Mouse (Mus musculus) CH12.LX (cell line): ENCODE measurements around the gene Me1. TPM values are rescaled to one million over a fixed set of nuclear protein-coding genes. Genes with fewer than 3 reads are reported as not detected.

ENCODE experiments used
- DNase-seq: peaks from one replicate; pipeline ENCODE4 v3.0.0-alpha.2; 2013; ENCODE audit errors: extremely low read depth
- H3K27ac ChIP-seq: 2 replicates; pipeline ENCODE4 v1.5.1; 2012; ENCODE audit warnings: low read depth, mild to moderate bottlenecking, control low read depth, moderate library complexity; ENCODE audit not compliant: insufficient read depth
- H3K27me3 ChIP-seq: replicated peaks from 2 replicates; pipeline ENCODE3; 2012; ENCODE audit warnings: inconsistent platforms
- H3K36me3 ChIP-seq, 2 experiments: replicated peaks in 1 of 2; 2 replicates each; pipeline versions ENCODE3 to v1.6.1; 2012; ENCODE audit warnings: inconsistent platforms in 1 of 2, low read length in 1 of 2, mild to moderate bottlenecking in 1 of 2, mixed read lengths in 1 of 2, moderate library complexity in 1 of 2; ENCODE audit not compliant: control insufficient read depth in 1 of 2, insufficient read depth in 1 of 2
- H3K4me1 ChIP-seq, 2 experiments: 2 replicates each; pipeline ENCODE4 v1.6.1; 2012; ENCODE audit warnings: inconsistent platforms in 1 of 2, moderate library complexity in 1 of 2; ENCODE audit not compliant: insufficient read depth in 2 of 2, control insufficient read depth in 1 of 2
- H3K4me2 ChIP-seq: 2 replicates; pipeline ENCODE4 v1.6.1; 2012; ENCODE audit warnings: low read depth, mild to moderate bottlenecking, control low read depth; ENCODE audit not compliant: poor library complexity, insufficient read depth, severe bottlenecking
- H3K4me3 ChIP-seq, 3 experiments: fragments of 150-350 bp in 1 of 3; sonication (generic) in 1 of 3; replicated peaks in 1 of 3; 2 replicates each; pipeline versions ENCODE3 to v1.5.1; 2011 to 2012; ENCODE audit warnings: low read depth in 2 of 3, low read length in 2 of 3, mild to moderate bottlenecking in 2 of 3, moderate library complexity in 2 of 3, control low read depth in 1 of 3, improper control_type of control experiment in 1 of 3, inconsistent platforms in 1 of 3, mixed read lengths in 1 of 3; ENCODE audit not compliant: poor library complexity in 1 of 3
- H3K79me2 ChIP-seq: replicated peaks from 2 replicates; pipeline ENCODE4 v1.6.1; 2012; ENCODE audit warnings: mild to moderate bottlenecking, moderate library complexity; ENCODE audit not compliant: control insufficient read depth, poor library complexity, insufficient read depth, severe bottlenecking; ENCODE audit errors: extremely low read depth
- H3K9ac ChIP-seq: 2 replicates; pipeline ENCODE4 v1.6.1; 2012; ENCODE audit warnings: low read depth, mild to moderate bottlenecking, control low read depth, moderate library complexity; ENCODE audit not compliant: insufficient read depth
- H3K9me3 ChIP-seq: replicated peaks from 2 replicates; pipeline ENCODE3; 2012; ENCODE audit warnings: low read length, inconsistent platforms, mixed read lengths
- BHLHE40 ChIP-seq: IDR thresholded peaks from 2 replicates; pipeline ENCODE4 v1.6.1; 2011; ENCODE audit warnings: mild to moderate bottlenecking, low read depth, low read length, improper control_type of control experiment
- CHD1 ChIP-seq: IDR thresholded peaks from 2 replicates; pipeline ENCODE4 v1.6.1; 2012; ENCODE audit warnings: low read depth, low read length, improper control_type of control experiment, inconsistent platforms
- CHD2 ChIP-seq: IDR thresholded peaks from 2 replicates; pipeline ENCODE4 v1.6.1; 2011; ENCODE audit warnings: low read length, improper control_type of control experiment
- CTCF ChIP-seq, 2 experiments: IDR thresholded peaks in 1 of 2; conservative IDR thresholded peaks in 1 of 2; 2 replicates each; pipeline ENCODE4 v1.5.1; 2011 to 2012; ENCODE audit warnings: low read depth in 2 of 2, low read length in 2 of 2, improper control_type of control experiment in 1 of 2, inconsistent platforms in 1 of 2, mild to moderate bottlenecking in 1 of 2, moderate library complexity in 1 of 2
- E2F4 ChIP-seq: IDR thresholded peaks from 2 replicates; pipeline ENCODE4 v1.6.1; 2011; ENCODE audit warnings: low read depth, low read length, improper control_type of control experiment; ENCODE audit not compliant: insufficient replicate concordance
- ELF1 ChIP-seq: IDR thresholded peaks from 2 replicates; pipeline ENCODE4 v1.6.1; 2014; ENCODE audit warnings: low read depth, mild to moderate bottlenecking, inconsistent platforms, low read length, improper control_type of control experiment
- EP300 ChIP-seq: IDR thresholded peaks from 2 replicates; pipeline ENCODE4 v1.6.1; 2011; ENCODE audit warnings: low read length, improper control_type of control experiment
- GABPA ChIP-seq: IDR thresholded peaks from 2 replicates; pipeline ENCODE4 v1.6.1; 2012; ENCODE audit warnings: low read depth, low read length, improper control_type of control experiment, inconsistent platforms; ENCODE audit not compliant: insufficient replicate concordance
- HCFC1 ChIP-seq: IDR thresholded peaks from 2 replicates; pipeline ENCODE4 v1.6.1; 2012; ENCODE audit warnings: low read depth, mild to moderate bottlenecking, inconsistent platforms, low read length, improper control_type of control experiment
- IRF4 ChIP-seq: IDR thresholded peaks from 2 replicates; pipeline ENCODE4 v1.6.1; 2014; ENCODE audit warnings: low read depth, mild to moderate bottlenecking, inconsistent platforms, low read length, improper control_type of control experiment
- JUN ChIP-seq: IDR thresholded peaks from 2 replicates; pipeline ENCODE4 v1.6.1; 2011; ENCODE audit warnings: low read depth, mild to moderate bottlenecking, low read length, improper control_type of control experiment, moderate library complexity; ENCODE audit not compliant: insufficient read depth
- JUND ChIP-seq: conservative IDR thresholded peaks from 2 replicates; pipeline ENCODE4 v1.6.1; 2011; ENCODE audit warnings: low read depth, low read length, improper control_type of control experiment
- KAT2A ChIP-seq: IDR thresholded peaks from 2 replicates; pipeline ENCODE4 v1.6.1; 2012; ENCODE audit warnings: low read length, improper control_type of control experiment, inconsistent platforms; ENCODE audit not compliant: insufficient replicate concordance
- MAFK ChIP-seq: IDR thresholded peaks from 2 replicates; pipeline ENCODE4 v1.6.1; 2011; ENCODE audit warnings: low read length, improper control_type of control experiment; ENCODE audit not compliant: insufficient replicate concordance
- MAZ ChIP-seq: IDR thresholded peaks from 2 replicates; pipeline ENCODE4 v1.6.1; 2012; ENCODE audit warnings: low read depth, mild to moderate bottlenecking, inconsistent platforms, low read length, improper control_type of control experiment, moderate library complexity
- MEF2A ChIP-seq: IDR thresholded peaks from 2 replicates; pipeline ENCODE4 v1.6.1; 2014; ENCODE audit warnings: low read depth, mild to moderate bottlenecking, inconsistent platforms, low read length, improper control_type of control experiment, borderline replicate concordance
- MXI1 ChIP-seq: IDR thresholded peaks from 2 replicates; pipeline ENCODE4 v1.6.1; 2011; ENCODE audit warnings: mild to moderate bottlenecking, low read depth, low read length, improper control_type of control experiment
- MYC ChIP-seq: IDR thresholded peaks from 2 replicates; pipeline ENCODE4 v1.6.1; 2011; ENCODE audit warnings: low read depth, mild to moderate bottlenecking, improper control_type of control experiment, low read length
- NELFE ChIP-seq: IDR thresholded peaks from 2 replicates; pipeline ENCODE4 v1.6.1; 2011; ENCODE audit warnings: low read depth, low read length, improper control_type of control experiment
- NRF1 ChIP-seq: IDR thresholded peaks from 2 replicates; pipeline ENCODE4 v1.6.1; 2014; ENCODE audit warnings: low read depth, mild to moderate bottlenecking, inconsistent platforms, low read length, improper control_type of control experiment, moderate library complexity
- PAX5 ChIP-seq: IDR thresholded peaks from 2 replicates; pipeline ENCODE4 v1.6.1; 2012; ENCODE audit warnings: low read length, inconsistent platforms, mixed read lengths
- POLR2A ChIP-seq: IDR thresholded peaks from 2 replicates; pipeline ENCODE4 v1.6.1; 2011; ENCODE audit warnings: low read depth, mild to moderate bottlenecking, improper control_type of control experiment, low read length
- POLR2AphosphoS2 ChIP-seq: IDR thresholded peaks from 2 replicates; pipeline ENCODE4 v1.6.1; 2011; ENCODE audit warnings: low read depth, low read length, improper control_type of control experiment
- SIN3A ChIP-seq: IDR thresholded peaks from 2 replicates; pipeline ENCODE4 v1.6.1; 2012; ENCODE audit warnings: low read length, improper control_type of control experiment, inconsistent platforms
- SMC3 ChIP-seq: IDR thresholded peaks from 2 replicates; pipeline ENCODE4 v1.6.1; 2011; ENCODE audit warnings: low read depth, low read length, improper control_type of control experiment
- TBP ChIP-seq: conservative IDR thresholded peaks from 2 replicates; pipeline ENCODE4 v1.6.1; 2011; ENCODE audit warnings: low read depth, low read length, improper control_type of control experiment
- UBTF ChIP-seq: IDR thresholded peaks from 2 replicates; pipeline ENCODE4 v1.6.1; 2012; ENCODE audit warnings: low read depth, mild to moderate bottlenecking, inconsistent platforms, low read length, improper control_type of control experiment, moderate library complexity
- USF2 ChIP-seq: conservative IDR thresholded peaks from 2 replicates; pipeline ENCODE4 v1.6.1; 2011; ENCODE audit warnings: low read depth, low read length, improper control_type of control experiment
- ZC3H11A ChIP-seq: IDR thresholded peaks from 2 replicates; pipeline ENCODE4 v1.6.1; 2012; ENCODE audit warnings: low read depth, mild to moderate bottlenecking, inconsistent platforms, low read length, improper control_type of control experiment
- ZKSCAN1 ChIP-seq: IDR thresholded peaks from 2 replicates; pipeline ENCODE4 v1.6.1; 2012; ENCODE audit warnings: low read depth, inconsistent platforms, low read length, improper control_type of control experiment, borderline replicate concordance
- ZMIZ1 ChIP-seq: IDR thresholded peaks from 2 replicates; pipeline ENCODE4 v1.6.1; 2012; ENCODE audit warnings: low read depth, mild to moderate bottlenecking, inconsistent platforms, low read length, improper control_type of control experiment
- dilution Hi-C: fragments of 300-500 bp; cut with MboI; formaldehyde crosslinking; loops from 2 replicates; pipeline ENCODE4 v1.14.3; 2020; ENCODE audit warnings: low sequenced_read_pairs; ENCODE audit not compliant: extremely low pct_unique_long_range_greater_than_20kb, extremely low pct_ligation_motif_present
- in situ Hi-C: fragments of 300-500 bp; cut with MboI; formaldehyde crosslinking; loops from 3 replicates; pipeline ENCODE4 v1.14.3; 2019; ENCODE audit warnings: low sequenced_read_pairs, low pct_ligation_motif_present, low pct_unique_long_range_greater_than_20kb, mixed read lengths
- polyA plus RNA-seq: library from polyadenylated mRNA; unstranded; fragments of >175 nt; gene quantifications from 2 replicates; pipeline ENCODE4 v1.2.1, GENCODE M21; 2012; ENCODE audit warnings: low read depth; ENCODE audit not compliant: insufficient read length
- total RNA-seq, 2 experiments: library from RNA; depleted of rRNA; stranded (reverse); fragments of 300-350 nt in 1 of 2; fragments of >200 nt in 1 of 2; gene quantifications; 2 replicates each; pipeline ENCODE4 v1.2.3; 2012 to 2014

Me1 gene
- total and polyA plus RNA-seq, 3 experiments = 9.4 to 39.9 (median 16.7) TPM

- dilution Hi-C loops = no loop called here
- TF ChIP-seq E2F4 = no peak
- TF ChIP-seq ZMIZ1 = 0 out of 2 replicates have a peak, but pooled peaks have one; percentile 2
- Histone ChIP-seq H3K79me2 (peaks cover 9% of the 10 kb centered on the region), H3K4me3 (peak overlapping the region; percentile 67 to 84 (median 78)), H3K9me3 (no peaks in the 10 kb centered on the region), H3K4me1 (peaks cover 0 to 26% of the 10 kb centered on the region in 2 experiments; a peak in 2 of 4 replicates), H3K36me3 (peaks cover 12 to 51% of the 10 kb centered on the region in 2 experiments), H3K27me3 (no peaks in the 10 kb centered on the region), H3K9ac (peak overlapping the region; percentile 48), H3K27ac (no peak overlapping the region), H3K4me2 (peak overlapping the region; percentile 90)
- in situ Hi-C loops = loop anchor here (10.0 to 25.0 kb wide), 2 partner anchors 107 to 835 kb away; partner anchors contain the start of genes Dop1a, Ibtk and Ube2cbp
- no peak for DNase-seq
Measured at GRCm38 (mm10) chr9:86572196-86572595, 123.6 kb downstream of the Me1 start.

GRCm38 (mm10) chr9:86571540-86572135 is 124.1 kb downstream of the Me1 start, which contains the start of the genes Pgm3 and Rwdd2a:
Pgm3 (minus strand) TSS chr9:86571842.
Rwdd2a (plus strand) TSS chr9:86571991.
- in situ Hi-C loops = loop anchor here (10.0 to 25.0 kb wide), 2 partner anchors 107 to 834 kb away; partner anchors contain the start of genes Dop1a, Ibtk and Ube2cbp
- dilution Hi-C loops = no loop called here
- Histone ChIP-seq H3K9me3 (no peaks in the 10 kb centered on the region), H3K27ac (peak within 1 kb of the TSS; percentile 50), H3K4me1 (peaks cover 0 to 26% of the 10 kb centered on the region in 2 experiments; a peak in 2 of 4 replicates), H3K9ac (peak within 1 kb of the TSS; percentile 48), H3K36me3 (peaks cover 16 to 54% of the 10 kb centered on the region in 2 experiments), H3K79me2 (peaks cover 9% of the 10 kb centered on the region), H3K27me3 (no peaks in the 10 kb centered on the region), H3K4me3 (peak within 1 kb of the TSS; percentile 84 to 93 (median 87)), H3K4me2 (peak within 1 kb of the TSS; percentile 90)
- peak; percentile 91 for DNase-seq
- TF ChIP-seq PAX5 = no peak
- peak; percentile 40; the same call in 1 of the 2 replicates for TF ChIP-seq ZMIZ1
- no peak for TF ChIP-seq CTCF (conservative IDR thresholded peaks at IDR 0.05 in 1 of 2, IDR thresholded peaks at IDR 0.05 in 1 of 2; ENCODE audit: low read depth in 2 of 2, low read length in 2 of 2)
- no peak for TF ChIP-seq MYC
- TF ChIP-seq MAFK = no peak
- TF ChIP-seq CHD2 = no peak
- peak; percentile 96 for TF ChIP-seq POLR2A
- TF ChIP-seq EP300 = no peak
- peak; percentile 93 for TF ChIP-seq NELFE
- no peak for TF ChIP-seq GABPA
- no peak for TF ChIP-seq USF2
- peak; percentile 72; the same call in 1 of the 2 replicates for TF ChIP-seq POLR2AphosphoS2
- peak; percentile 80 for TF ChIP-seq MXI1
- TF ChIP-seq ELF1 = peak; percentile 91
- TF ChIP-seq IRF4 = no peak
- no peak for TF ChIP-seq MAZ
- peak; percentile 23; the same call in 1 of the 2 replicates for TF ChIP-seq MEF2A
- 0 out of 2 replicates have a peak, but pooled peaks have one; percentile 59 for TF ChIP-seq SIN3A
- TF ChIP-seq CHD1 = no peak
- no peak for TF ChIP-seq E2F4
- 0 out of 2 replicates have a peak, but pooled peaks have one; percentile 30 for TF ChIP-seq UBTF
- no peak for TF ChIP-seq SMC3
- TF ChIP-seq KAT2A = no peak
- TF ChIP-seq HCFC1 = peak; percentile 63
- peak; percentile 66 for TF ChIP-seq NRF1
- TF ChIP-seq ZKSCAN1 = no peak
- TF ChIP-seq ZC3H11A = no peak
- TF ChIP-seq JUN = no peak
- peak; percentile 59; the same call in 1 of the 2 replicates for TF ChIP-seq TBP
- TF ChIP-seq JUND = no peak
- TF ChIP-seq BHLHE40 = no peak
